Mouse (Mus musculus) c-Kit-negative CD71-positive TER-119-positive erythroid progenitor cells, embryonic 14.5 days (primary cell): ENCODE data around the gene Tarbp2.

Experiments used
- DNase-seq: peaks from one replicate; pipeline ENCODE4 v3.0.0-alpha.2; 2013; ENCODE audit warnings: low read depth, low spot score

Tarbp2 gene

DNA sequence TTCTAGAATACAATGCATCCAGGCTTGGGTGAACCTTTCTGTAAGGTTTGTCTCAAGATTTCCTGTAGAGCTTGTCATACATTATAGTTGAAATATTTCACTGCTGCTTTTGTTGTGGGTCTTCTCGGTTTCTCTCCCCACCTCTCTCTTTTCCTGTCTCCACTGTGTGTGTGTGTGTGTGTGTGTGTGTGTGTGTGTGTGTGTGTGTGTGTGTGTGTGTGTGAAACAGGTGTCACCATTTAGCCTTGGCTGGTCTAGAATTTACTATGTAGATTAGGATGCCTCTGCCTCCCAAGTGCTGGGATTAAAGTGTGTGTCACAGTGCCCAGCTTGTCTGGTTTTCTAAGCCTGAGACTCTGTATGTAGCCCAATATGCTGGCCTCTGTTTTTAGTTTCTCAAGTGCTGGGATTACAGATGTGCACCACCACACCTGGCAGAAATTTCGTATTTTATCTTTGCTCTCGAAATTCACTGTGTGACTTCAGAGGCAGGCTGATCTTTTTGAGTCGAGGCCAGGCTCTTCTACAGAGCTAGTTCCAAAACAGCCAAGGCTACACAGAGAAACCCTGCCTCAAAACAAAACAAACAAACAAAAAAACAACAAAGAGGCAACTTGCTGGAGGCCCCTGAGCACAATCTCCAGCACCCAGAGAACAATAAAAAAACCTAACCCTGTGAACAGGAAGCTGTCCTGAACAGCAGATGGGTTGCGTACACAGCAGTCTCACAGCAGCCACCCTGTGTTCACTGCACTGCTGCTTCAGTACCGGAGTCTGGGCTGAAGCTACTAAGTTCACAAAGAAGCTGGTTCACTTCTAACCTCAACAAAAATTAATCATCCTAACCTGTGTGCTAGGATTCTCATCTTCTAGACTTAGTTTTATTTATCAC lies 8.4 kb downstream of the Tarbp2 start:
- DNase-seq, result no peak

DNA sequence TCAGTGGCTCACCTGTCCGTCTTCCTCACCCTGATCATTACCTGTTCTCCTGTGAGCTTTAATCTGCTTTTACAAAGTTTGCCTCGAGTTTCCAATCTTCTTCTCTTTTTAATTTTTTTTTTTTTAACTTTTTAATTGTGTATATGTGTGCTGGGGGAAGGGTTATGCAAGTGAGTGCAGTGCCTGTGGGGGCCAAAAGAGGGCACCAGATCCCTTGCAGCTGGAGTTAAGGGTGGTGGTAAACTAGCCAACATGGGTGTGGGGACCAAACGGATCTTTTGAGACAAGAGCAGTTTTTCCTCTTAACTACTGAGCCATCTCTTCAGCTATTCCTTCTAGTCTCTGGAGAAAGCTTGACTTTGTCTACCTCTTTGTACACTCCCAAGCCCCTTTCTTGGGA lies 9.9 kb downstream of the Tarbp2 start:
- DNase-seq, result no peak

DNA sequence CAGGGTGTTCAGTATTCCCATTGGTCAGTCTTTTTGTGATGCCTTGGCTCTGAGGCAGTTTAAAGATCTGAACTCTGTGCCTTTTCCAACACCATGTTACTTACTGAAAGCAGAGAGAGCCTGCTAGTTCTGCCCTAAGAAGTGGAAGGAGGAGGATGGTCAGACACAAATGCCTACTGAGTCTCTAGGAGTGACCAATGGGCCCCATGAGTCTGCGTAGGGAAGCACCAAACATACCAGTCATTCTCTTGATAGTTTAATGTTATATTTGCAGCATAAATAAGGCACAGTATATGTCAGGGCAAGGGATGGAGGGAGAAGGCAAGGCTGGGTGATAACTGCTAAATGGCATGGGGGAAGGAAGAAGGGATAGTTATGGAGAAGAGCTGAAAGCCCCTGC lies 10.4 kb downstream of the Tarbp2 start:
- no peak for DNase-seq

DNA sequence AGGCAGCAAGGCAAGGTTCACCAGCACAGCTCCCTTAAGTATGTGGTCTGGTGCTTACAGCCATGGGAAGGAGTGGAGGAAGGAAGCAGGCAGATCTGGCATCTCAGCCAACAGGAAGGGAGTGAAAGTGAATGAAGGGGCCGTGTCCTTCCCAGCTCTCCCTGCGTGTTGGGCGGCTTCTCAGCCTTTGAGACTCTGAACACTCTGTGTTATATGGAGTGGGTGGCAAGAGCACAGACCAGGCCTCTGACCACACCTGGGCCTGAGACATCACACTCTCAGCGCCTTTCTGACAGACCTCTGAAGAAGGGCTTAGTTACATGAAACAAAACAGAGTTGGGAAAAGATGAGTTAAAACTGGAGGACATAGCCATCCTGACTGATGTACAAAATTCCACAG lies 12.6 kb downstream of the Tarbp2 start:
- no peak for DNase-seq

DNA sequence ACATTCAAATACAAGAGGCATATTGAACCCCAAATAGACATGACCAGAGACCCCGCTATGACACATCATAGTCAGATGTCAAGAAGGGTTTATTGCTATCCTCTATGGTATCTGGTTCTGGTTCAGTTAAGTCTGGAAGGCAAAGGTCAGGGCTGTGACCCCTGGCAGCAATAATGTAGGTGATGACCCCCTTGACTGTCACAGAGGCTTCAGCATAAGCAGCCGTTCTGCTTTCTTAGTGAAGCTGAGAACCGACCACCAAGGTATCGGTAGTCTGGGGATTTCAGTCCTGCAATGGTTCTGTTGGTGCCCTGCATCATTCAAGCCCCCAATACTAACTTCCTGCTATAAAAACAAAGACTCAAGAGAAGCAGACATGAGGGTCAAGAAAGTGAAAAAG lies 13.6 kb downstream of the Tarbp2 start:
- no peak for DNase-seq

DNA sequence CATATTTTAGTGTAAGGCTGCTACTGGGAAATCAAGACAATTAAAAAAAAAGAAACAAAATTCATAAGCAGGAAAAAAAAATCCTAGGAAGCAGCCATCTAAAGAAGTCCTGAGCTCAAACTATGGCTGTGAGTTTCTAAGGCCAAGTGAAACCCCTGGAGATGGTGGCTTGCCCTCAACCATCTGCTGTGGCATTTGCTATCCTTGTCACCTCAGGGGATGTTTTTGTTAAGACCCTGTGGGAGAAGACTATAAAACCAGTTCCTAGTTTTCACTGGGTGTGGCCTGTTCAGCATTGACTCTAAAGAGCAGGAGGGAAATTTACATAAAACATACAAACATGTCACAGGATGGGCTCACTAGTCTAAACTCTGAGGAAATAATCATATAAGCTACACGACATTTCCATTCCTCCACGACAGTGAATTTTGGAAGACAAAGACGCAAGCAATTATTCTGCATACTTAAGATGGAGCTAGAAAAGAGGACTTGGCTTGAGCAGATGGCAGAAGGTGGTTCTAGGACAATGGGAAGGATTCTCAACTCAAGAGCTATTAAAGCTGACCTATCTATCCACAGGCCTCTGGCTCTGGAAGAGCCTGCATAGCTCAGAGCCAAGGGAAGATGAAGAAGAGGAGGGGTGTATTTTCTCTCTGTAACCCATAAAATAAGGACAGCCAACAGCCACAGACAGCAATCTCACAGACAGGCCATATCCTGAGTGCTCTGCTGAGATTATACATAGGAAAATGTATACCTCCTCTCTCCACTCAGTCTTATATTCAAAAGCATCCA lies 14.3 kb downstream of the Tarbp2 start:
- no peak for DNase-seq

DNA sequence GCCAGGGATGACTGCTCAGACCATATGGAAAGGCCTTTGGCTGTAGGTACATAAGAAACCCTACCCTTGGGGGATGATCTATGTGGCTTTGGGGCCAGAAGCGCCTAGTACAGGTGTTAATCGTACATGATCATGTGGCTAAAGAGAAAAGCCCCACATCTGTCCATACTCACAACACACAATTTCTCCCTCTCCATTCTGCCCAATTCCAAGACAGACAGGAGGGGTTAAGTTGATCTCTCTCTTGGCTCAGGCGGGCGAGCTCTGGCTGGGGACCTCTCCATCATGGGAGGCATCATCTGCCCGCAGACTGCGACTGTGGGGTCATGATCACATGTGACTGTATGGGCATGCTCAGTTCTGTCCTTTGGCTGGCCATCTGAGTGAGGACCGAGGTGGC lies 15.9 kb downstream of the Tarbp2 start:
- no peak for DNase-seq

DNA sequence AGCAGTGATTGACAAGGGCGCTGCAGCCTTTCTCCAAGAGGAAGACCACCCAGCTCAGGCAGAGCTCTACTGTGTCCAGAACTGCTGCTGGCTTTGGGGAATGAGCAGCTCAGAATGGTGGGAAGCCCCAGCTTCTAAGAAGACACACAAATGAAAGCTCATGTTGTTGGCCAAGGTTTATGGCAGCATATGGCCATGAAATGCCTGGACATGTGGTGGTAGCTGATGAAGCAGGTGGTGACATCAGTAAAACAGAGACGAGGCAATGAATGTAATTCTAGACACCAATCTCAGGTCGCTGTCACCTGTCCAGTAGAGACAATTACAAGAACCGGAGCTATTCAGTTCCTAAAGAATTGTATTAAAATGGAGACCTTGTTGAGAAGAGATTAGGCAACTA lies 26.8 kb downstream of the Tarbp2 start:
- DNase-seq, result no peak

DNA sequence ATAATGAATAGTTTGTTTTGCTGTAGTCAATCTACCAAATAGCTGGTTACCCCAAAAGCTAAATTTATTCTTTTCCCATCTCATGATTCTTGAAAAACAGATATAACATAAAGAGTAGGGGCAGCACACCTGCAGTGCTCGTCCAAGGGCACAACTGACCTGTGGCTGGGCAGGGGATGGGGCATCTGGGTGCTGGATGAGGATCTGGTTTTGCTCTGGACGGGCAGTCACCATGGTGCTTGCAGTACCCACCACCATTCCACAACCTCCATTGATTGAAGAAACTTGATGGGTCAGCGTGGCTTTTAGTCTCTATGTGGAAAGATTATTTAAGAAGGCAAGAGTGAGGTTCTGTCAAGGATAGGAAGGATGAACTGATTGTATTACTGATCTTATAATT lies 28.3 kb downstream of the Tarbp2 start:
- DNase-seq, result no peak

DNA sequence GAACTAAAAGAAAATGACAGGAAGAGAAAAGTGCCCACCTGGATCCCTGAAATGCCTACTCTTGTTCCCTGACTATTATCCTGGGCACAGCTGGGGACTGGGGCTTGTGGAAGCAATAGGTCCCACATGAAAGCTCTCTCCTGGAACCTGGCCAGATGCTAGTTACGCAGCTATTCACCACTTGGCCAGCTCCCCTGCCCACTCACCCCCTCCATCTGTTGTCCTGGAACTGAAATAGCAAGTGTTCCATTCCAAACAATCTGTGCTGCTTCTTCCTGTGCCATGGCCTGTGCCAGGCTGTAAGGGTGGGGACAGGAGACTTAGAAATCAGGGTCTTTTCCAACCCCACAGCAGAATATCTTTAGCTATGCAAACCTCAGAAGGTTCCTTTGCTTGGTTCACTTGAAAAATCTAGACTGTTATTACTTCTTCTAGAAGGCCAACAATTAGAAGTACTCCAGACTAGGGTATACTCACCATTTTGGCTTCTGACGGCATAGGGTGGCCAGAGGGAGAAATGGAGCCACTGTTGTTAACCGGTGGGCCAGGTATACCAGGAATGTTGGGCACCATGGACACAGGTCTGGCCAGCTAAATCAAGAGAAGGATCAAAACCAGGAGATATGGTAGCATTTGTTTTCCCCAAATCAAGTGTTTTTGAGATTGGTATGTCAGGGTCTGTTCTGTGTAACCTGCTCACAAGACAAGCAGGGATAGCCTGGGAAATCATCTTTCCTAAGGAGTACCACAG lies 28.9 kb downstream of the Tarbp2 start:
- no peak for DNase-seq

DNA sequence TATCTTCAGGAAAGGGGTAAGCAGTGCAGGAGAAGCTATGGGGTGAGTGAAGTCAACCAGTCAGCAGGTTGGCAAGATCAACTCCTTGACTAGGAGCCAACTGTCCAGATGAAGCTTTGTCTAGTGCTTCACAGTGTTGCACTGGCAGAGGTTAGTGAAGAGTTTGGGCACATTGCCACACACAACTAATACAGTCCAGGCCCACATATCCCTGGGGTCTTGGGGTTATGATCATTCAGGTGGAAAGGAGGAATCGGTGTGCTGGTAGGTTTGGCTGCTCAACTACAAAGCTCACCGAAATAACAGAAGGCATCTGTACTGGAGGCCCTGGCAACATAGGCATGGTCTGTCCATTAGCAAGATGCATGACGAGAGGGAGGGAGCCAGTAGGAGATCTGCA lies 29.5 kb downstream of the Tarbp2 start:
- DNase-seq, result no peak

DNA sequence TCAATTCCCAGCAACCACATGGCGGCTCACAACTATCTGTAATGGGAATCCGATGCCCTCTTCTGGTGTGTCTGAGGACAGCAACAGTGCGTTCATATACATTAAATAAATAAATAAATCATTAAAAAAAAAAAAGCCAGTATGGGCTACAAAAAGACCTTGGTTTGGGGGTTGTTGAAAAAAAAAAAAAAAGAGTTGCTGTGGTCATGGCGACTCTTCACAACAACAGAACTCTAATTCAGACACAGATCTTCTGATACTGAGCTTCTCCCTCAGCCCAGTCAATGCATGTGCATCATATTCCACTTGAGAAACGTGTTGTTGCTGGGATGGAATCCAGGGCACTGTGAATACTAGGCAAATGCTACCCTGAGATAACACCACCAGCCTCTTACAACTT lies 34.6 kb downstream of the Tarbp2 start:
- no peak for DNase-seq

DNA sequence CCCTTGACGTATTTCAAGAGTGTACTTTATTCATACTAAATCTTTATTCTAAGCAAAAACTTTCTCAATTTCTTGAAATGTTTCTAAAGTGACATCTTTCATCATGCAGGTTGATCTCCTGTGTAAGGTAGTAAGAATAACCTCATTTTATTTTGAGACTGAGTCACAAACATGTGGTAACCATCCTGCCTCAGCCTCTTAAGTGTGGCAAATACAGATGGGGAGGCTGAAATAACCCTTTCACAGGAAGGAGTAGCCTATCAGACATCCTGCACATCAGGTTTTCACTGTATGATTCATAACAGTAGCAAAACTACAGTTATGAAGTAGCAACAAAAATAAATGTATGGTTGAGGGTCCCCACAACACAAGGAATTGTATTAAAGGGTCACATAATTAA lies 37.6 kb downstream of the Tarbp2 start:
- DNase-seq, result no peak

DNA sequence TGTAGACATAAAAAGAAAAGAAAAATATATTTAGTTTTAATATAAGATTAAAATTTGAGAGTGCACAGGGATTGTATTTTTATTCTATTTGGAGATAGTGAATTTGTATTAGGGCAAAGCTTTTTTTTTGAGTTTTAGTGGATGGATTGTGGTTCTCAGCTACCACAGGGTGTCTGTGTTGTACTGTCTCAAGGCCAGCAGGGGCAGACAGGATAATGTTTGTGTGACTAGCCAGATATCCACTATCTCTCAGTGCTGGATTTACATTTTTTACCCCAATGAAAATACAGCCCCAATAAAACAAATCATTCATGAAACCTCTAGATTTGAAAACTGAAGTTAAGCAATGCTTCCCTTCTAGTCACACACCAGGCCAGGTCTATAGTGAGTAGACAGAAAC lies 39.6 kb downstream of the Tarbp2 start:
- DNase-seq, result no peak

DNA sequence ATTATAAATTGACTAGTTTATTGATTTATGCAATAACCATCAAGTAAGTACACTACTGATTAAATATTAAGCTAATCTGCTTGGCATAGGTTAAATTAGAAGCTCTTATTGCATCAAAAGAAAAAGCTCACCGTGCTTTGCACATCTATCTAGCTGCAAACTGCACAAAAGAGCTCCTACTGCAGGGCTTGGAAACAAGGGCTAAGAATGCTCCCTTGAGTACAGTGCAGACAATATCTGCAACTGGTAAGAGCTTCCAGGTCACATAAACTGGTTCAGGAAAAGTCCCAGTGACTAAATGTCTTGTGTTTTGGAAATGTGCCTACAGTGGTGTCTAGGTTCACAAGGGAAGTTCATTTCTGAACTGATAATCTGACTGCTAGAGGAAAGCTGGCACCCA lies 44.5 kb downstream of the Tarbp2 start:
- DNase-seq, result no peak

DNA sequence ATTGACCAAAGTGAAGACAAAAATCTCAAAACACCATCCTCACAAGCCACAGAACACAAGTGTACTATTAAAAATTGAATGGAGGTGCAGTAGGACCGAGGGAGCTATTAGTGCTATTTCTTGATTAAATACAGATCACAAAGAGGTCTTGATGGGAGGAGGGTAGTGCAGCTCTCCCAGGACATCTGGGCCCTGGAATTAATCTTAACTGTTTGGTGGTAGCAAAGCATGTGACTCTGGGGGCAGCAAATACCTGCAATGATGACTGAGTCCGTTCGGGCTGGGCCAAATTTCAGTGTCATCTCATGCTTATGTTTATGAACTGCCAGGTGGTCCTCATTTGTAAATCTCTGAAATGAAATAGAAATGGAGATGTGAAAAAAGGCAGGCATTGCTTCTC lies 45.1 kb downstream of the Tarbp2 start:
- DNase-seq, result no peak

DNA sequence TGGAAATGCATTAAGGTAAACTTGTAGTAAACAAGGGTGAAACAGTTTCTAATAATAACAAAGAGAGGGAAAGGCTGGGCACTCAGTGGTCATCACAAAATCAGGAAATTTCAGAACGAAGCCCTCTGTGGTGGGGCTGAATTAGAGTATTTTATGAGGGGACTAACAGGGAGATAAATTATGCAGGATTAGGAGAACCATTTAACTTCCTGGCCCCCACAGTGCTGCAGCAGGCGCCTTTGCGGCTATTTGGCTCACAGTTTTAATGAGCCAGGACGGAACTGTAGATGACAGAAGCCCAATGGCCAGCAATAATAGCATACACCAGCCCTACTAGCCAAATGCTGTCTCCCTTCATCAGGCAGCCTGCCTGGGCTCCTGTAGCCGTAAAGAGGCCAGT lies 45.7 kb downstream of the Tarbp2 start:
- no peak for DNase-seq

DNA sequence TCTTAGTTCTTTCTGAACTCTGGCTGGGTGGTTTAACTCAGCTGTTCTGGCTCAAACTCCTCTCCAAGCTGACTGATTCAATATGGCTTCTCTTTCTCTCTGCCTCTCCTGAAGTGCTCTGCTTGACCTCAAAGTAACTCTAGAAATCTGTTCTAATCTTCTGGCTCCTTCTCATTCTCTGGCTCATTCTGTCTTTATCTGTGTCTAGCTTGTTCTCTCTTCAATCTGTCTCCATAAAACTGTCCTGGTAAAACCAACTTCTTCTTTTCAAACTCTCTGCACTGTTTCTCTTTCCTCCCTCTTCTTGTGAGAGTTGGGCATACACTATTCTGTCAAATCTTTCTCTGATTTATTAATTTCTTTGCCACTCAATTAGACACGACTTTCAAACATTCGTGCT lies 49.9 kb downstream of the Tarbp2 start:
- DNase-seq, result no peak

DNA sequence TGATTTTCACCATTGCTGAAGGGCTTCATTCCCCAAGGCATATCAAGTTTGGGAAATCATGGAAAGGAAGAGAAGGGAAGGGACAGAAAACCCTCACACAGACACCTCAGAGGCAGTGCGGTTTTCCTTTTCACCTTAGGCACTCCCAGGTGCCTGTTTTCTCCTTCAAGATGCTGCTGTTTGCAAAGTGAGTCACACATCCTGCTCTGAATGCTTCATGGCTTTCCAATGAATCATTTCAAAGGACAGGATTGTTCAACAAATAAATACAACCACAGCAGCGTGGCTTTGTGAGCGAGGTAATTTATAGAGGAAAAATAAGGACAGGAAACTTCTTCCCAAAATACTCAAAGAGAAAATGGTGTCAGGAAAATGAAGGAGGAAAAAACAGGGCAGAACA lies 54.1 kb downstream of the Tarbp2 start:
- no peak for DNase-seq
